Comparison of ENCODE assay signal across 20 mouse cellular contexts in the genomic region with DNA sequence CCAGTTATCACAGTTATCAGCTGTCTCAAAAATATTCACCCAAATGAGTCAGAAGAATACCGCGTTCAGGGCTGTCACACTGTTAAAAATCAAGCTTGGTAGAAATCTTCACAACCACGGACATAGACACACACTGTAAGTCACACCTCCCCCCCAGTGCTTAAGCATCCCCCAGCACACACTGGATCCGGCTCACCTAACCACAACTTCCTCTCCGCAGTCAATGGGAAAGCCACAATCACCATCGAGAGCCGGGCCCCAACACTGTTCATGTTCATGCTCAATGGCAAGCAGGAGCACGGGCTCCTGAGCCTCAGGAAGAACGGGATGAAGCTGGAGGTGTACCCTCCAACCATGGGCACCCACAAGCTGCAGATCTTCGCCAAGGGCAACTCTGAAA. TPM values are rescaled to one million over a fixed set of nuclear protein-coding genes. Genes with fewer than 3 reads are reported as not detected.
DNase-seq lines count a peak whose midpoint lies in the region; ATAC-seq lines count a peak whose summit lies in the region.
"Had no signal": no experiment of that assay in that cellular context is flagged by ENCODE, and none has a peak within 500 bp of the region (broad histone marks: within the 10 kb centered on the region; RNA-seq: fewer than 3 reads in every experiment).

No protein-coding gene starts in this region.

- 84% methylated on average over 10 of the region's 10 CpGs for WGBS in intestine, embryonic 15.5 days

- no peak overlapping the region for H3K4me3 ChIP-seq in intestine, embryonic 15.5 days (replicated peaks)
- H3K4me3 ChIP-seq: embryonic facial prominence, embryonic 13.5 days; gastrocnemius, adult 2 months; heart, adult 2 months; hindbrain, embryonic 13.5 days; limb, embryonic 13.5 days; midbrain, embryonic 13.5 days; stomach, embryonic 15.5 days had no signal

- no peaks in the 10 kb centered on the region for H3K36me3 ChIP-seq in intestine, embryonic 15.5 days
- H3K36me3 ChIP-seq: embryonic facial prominence, embryonic 13.5 days; hindbrain, embryonic 13.5 days; limb, embryonic 13.5 days; midbrain, embryonic 13.5 days; stomach, embryonic 15.5 days had no signal

- DNase-seq in CD4-positive, CD25-positive, alpha-beta regulatory T cell, adult 2 months (ENCODE audit: low read depth, low spot score) = peak; percentile 61
- peak; percentile 16 for DNase-seq in MEL-GATA-1-ER (ENCODE audit: extremely low read depth, low read depth)
- peak; percentile 25 for DNase-seq in thymus, postnatal 14 days
- no peak for DNase-seq in embryo, embryonic 10 days (ENCODE audit: low spot score)
- DNase-seq in cerebellum, adult 18-20 months = no peak
- no peak for DNase-seq in adrenal gland, postnatal 10 days
- DNase-seq: adrenal gland, adult 8-10 months; cerebellum, adult 11-12 months; forebrain, postnatal 0 days; gastrocnemius, adult 2 months; heart, adult 2 months; right cerebral cortex, adult 18-20 months had no signal

- H3K27ac ChIP-seq in intestine, embryonic 15.5 days = no peak overlapping the region
- H3K27ac ChIP-seq: embryonic facial prominence, embryonic 13.5 days; gastrocnemius, adult 2 months; heart, adult 2 months; hindbrain, embryonic 13.5 days; limb, embryonic 13.5 days; midbrain, embryonic 13.5 days; stomach, embryonic 15.5 days had no signal

- no peaks in the 10 kb centered on the region for H3K9me3 ChIP-seq in intestine, embryonic 15.5 days
- H3K9me3 ChIP-seq: embryonic facial prominence, embryonic 13.5 days; hindbrain, embryonic 13.5 days; limb, embryonic 13.5 days; midbrain, embryonic 13.5 days; stomach, embryonic 15.5 days had no signal

- peaks cover 12% of the 10 kb centered on the region for H3K27me3 ChIP-seq in intestine, embryonic 15.5 days (replicated peaks)

- ATAC-seq in megakaryocyte, adult 5-6 weeks (ENCODE audit: poor library complexity, severe bottlenecking) = peak; percentile 64
- ATAC-seq in intestine, embryonic 15.5 days = no peak
- ATAC-seq: forebrain, postnatal 0 days; intestine, postnatal 0 days; midbrain, embryonic 13.5 days had no signal

- H3K9ac ChIP-seq in intestine, embryonic 15.5 days = no peak overlapping the region
- H3K9ac ChIP-seq: embryonic facial prominence, embryonic 13.5 days; forebrain, postnatal 0 days; hindbrain, embryonic 13.5 days; limb, embryonic 13.5 days; midbrain, embryonic 13.5 days; stomach, embryonic 15.5 days had no signal

- H3K4me2 ChIP-seq in intestine, embryonic 15.5 days (replicated peaks) = no peak overlapping the region
- H3K4me2 ChIP-seq: embryonic facial prominence, embryonic 13.5 days; hindbrain, embryonic 13.5 days; limb, embryonic 13.5 days; midbrain, embryonic 13.5 days; stomach, embryonic 15.5 days had no signal

- H3K4me1 ChIP-seq in intestine, embryonic 15.5 days (replicated peaks) = 0 out of 2 replicates have a peak, but pooled peaks cover 5% of the 10 kb centered on the region

RNA-seq across cellular contexts. Expression of gene Ky, which starts 36.1 kb away (rescaled TPM):
- total RNA-seq in megakaryocyte, adult 5-6 weeks (2015) = not detected in 2 replicates
- not detected in 2 replicates for total RNA-seq in megakaryocyte, adult 5-6 weeks (2017)
- polyA plus RNA-seq in intestine, embryonic 15.5 days (2015; fragmentation: Nextera tagmentation; extraction: Ambion mirVana) = 0.03 and 0.14 TPM in 2 replicates
- 1 to 10 TPM; 1.3 to 6.9 TPM for total RNA-seq in adrenal gland, postnatal 10 days (2021)

Comparison
In these comparisons a context has a peak if more than half of its experiments do, and no peak if none do; other contexts are left out.
1. DNase-seq: peak in CD4-positive, CD25-positive, alpha-beta regulatory T cell, adult 2 months (single experiment), MEL-GATA-1-ER (single experiment) and thymus, postnatal 14 days (single experiment); none in embryo, embryonic 10 days (single experiment), cerebellum, adult 18-20 months (0 of 2) and adrenal gland, postnatal 10 days (single experiment).